Mouse (Mus musculus) stomach, embryonic 16.5 days (tissue): ENCODE data around the gene Psmd3. TPM values are rescaled to one million over a fixed set of nuclear protein-coding genes. Genes with fewer than 3 reads are reported as not detected.
A peak's percentile ranks its signal among the peaks of the same experiment; 100 is the strongest.

ENCODE experiments used
- ATAC-seq: fragments of 200-750 bp; cut with Nextera tagmentation; 2 replicates; pipeline ENCODE4 v1.8.0; 2017; ENCODE audit warnings: moderate number of reproducible peaks, moderate TSS enrichment; ENCODE audit not compliant: insufficient read depth, low FRiP score
- H3K27ac ChIP-seq: fragments of 300-500 bp; sonication (generic); 2 replicates; pipeline ENCODE4 v1.5.1; 2014; ENCODE audit warnings: low read length
- H3K27me3 ChIP-seq: fragments of 300-500 bp; sonication (generic); 2 replicates; pipeline ENCODE4 v1.6.1; 2014; ENCODE audit warnings: low read length, control low read depth, mixed read lengths; ENCODE audit not compliant: control insufficient read depth, insufficient read depth
- H3K36me3 ChIP-seq: fragments of 300-500 bp; sonication (generic); 2 replicates; pipeline ENCODE4 v1.6.1; 2014; ENCODE audit warnings: low read length; ENCODE audit not compliant: control insufficient read depth, insufficient read depth
- H3K4me1 ChIP-seq: fragments of 300-500 bp; sonication (generic); 2 replicates; pipeline ENCODE4 v1.6.1; 2014; ENCODE audit warnings: low read length, control low read depth, mixed read lengths; ENCODE audit not compliant: control insufficient read depth, insufficient read depth
- H3K4me2 ChIP-seq: fragments of 300-500 bp; sonication (generic); 2 replicates; pipeline ENCODE4 v1.6.1; 2014; ENCODE audit warnings: low read depth, low read length, mixed read lengths
- H3K4me3 ChIP-seq: fragments of 300-500 bp; sonication (generic); replicated peaks from 2 replicates; pipeline ENCODE4 v1.5.1; 2014; ENCODE audit warnings: mild to moderate bottlenecking, low read length
- H3K9ac ChIP-seq: fragments of 300-500 bp; sonication (generic); 2 replicates; pipeline ENCODE4 v1.6.1; 2014; ENCODE audit warnings: low read length
- H3K9me3 ChIP-seq: fragments of 300-500 bp; sonication (generic); replicated peaks from 2 replicates; pipeline ENCODE4 v1.6.1; 2016; ENCODE audit warnings: low read length, control low read depth; ENCODE audit not compliant: control insufficient read depth
- WGBS: fragments of 180-500 bp; shearing (Covaris S2); extraction: QIAGEN DNeasy Blood & Tissue Kit; methylation state at CpG from one replicate; pipeline ENCODE4 v1.1.7; 2014; 5-methylcytosine and 5-hydroxymethylcytosine counted together
- polyA plus RNA-seq: library from polyadenylated mRNA; unstranded; fragments of >200 nt; fragmentation: Nextera tagmentation; extraction: Ambion mirVana; gene quantifications from 2 replicates; pipeline ENCODE4 v1.2.1, GENCODE M21; 2015

The Psmd3 gene
- polyA plus RNA-seq, 1 experiment from 2014 or later: 157 TPM

DNA sequence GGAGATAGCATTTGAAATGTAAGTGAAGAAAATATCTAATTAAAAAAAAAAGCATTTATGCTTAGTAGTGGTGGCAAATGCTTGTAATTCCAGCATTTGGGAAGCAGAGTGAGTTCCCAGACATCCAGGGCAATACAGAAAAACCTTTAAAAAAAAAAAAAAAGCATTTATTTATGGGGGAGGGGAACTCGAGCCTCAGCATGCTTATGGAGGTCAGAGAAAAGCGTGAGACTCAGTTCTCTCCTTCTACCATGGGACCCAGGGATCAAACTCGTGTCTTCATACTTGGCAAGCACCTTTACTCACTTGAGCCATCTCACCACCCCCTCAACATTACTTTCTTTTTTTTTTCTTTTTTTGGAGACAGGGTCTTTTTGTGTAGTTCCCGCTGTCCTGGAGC is 1.2 kb upstream of the Psmd3 start:
- Histone ChIP-seq H3K36me3 (peaks cover 4% of the 10 kb centered on the region; the same call in 1 of the 2 replicates), H3K4me3 (no peak overlapping the region)
- 73% methylated on average over 4 of the region's 4 CpGs for WGBS

GRCm38 (mm10) chr11:98682811-98683210 is 457 bp downstream of the Psmd3 start:
- peak overlapping the region; percentile 96 for H3K4me3 ChIP-seq
- peak overlapping the region; percentile 86 for H3K4me2 ChIP-seq
- no peaks in the 10 kb centered on the region for H3K27me3 ChIP-seq
- H3K4me1 ChIP-seq: peaks cover 12% of the 10 kb centered on the region
- no peaks in the 10 kb centered on the region for H3K9me3 ChIP-seq
- no peak; the same call in 1 of the 2 replicates for ATAC-seq
- peak overlapping the region; percentile 97 for H3K9ac ChIP-seq
- peaks cover 15% of the 10 kb centered on the region for H3K36me3 ChIP-seq
- H3K27ac ChIP-seq: peak overlapping the region; percentile 80
- 1% methylated on average over 23 of the region's 23 CpGs for WGBS

More for the DNA sequence above, 1.2 kb upstream of the Psmd3 start:
- Histone ChIP-seq H3K9me3 (no peaks in the 10 kb centered on the region), H3K4me2 (no peak overlapping the region), H3K4me1 (peaks cover 12% of the 10 kb centered on the region), H3K9ac (no peak overlapping the region), H3K27me3 (no peaks in the 10 kb centered on the region), H3K27ac (no peak overlapping the region)
- ATAC-seq: no peak

DNA sequence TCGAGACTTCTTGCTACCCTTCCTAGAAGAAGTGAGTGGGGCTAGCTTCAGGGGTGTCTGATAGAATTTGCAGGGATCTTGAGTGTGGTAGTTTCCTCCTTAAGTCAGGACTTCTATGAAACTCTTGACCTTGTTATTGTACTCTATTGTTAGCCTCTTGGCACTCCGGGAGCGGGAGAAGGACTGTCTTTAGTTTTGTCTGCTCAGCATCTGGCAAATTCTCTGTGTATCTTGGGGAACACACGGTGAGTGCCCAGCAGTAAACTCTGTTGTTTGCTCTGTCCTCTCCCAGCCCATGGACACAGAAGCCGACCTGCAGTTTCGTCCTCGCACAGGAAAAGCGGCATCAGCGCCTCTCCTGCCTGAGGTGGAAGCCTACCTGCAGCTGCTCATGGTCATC is 3.3 kb downstream of the Psmd3 start:
- H3K9ac ChIP-seq: no peak overlapping the region
- no peaks in the 10 kb centered on the region for H3K9me3 ChIP-seq
- ATAC-seq: no peak
- peaks cover 26% of the 10 kb centered on the region for H3K36me3 ChIP-seq
- peaks cover 12% of the 10 kb centered on the region for H3K4me1 ChIP-seq
- H3K27me3 ChIP-seq: no peaks in the 10 kb centered on the region
- WGBS: 88% methylated on average over 9 of the region's 9 CpGs
- no peak overlapping the region for H3K4me2 ChIP-seq
- H3K27ac ChIP-seq: no peak overlapping the region
- no peak overlapping the region for H3K4me3 ChIP-seq

- H3K9me3 ChIP-seq: no peaks in the 10 kb centered on the region
- no peak for ATAC-seq
- H3K36me3 ChIP-seq: peaks cover 40% of the 10 kb centered on the region
- H3K27me3 ChIP-seq: no peaks in the 10 kb centered on the region
- peaks cover 9% of the 10 kb centered on the region for H3K4me1 ChIP-seq
- no peak overlapping the region for H3K4me3 ChIP-seq
- WGBS: 73% methylated on average over 4 of the region's 4 CpGs
- no peak overlapping the region for H3K4me2 ChIP-seq
- H3K27ac ChIP-seq: no peak overlapping the region
- no peak overlapping the region for H3K9ac ChIP-seq
Measured at GRCm38 (mm10) chr11:98686976-98687375, 4.6 kb downstream of the Psmd3 start.

GRCm38 (mm10) chr11:98688009-98688408 is 5.7 kb downstream of the Psmd3 start:
- ATAC-seq: 0 out of 2 replicates have a peak, but pooled peaks have one; percentile 41
- Histone ChIP-seq H3K4me3 (no peak overlapping the region), H3K4me2 (no peak overlapping the region), H3K4me1 (peaks cover 9% of the 10 kb centered on the region), H3K9me3 (no peaks in the 10 kb centered on the region), H3K27me3 (no peaks in the 10 kb centered on the region), H3K9ac (no peak overlapping the region), H3K36me3 (peaks cover 46% of the 10 kb centered on the region), H3K27ac (no peak overlapping the region)
- 78% methylated on average over 8 of the region's 8 CpGs for WGBS

GRCm38 (mm10) chr11:98693201-98693600 is 10.8 kb downstream of the Psmd3 start:
- Histone ChIP-seq H3K9ac (no peak overlapping the region), H3K4me3 (no peak overlapping the region), H3K36me3 (peaks cover 49% of the 10 kb centered on the region), H3K27me3 (no peaks in the 10 kb centered on the region), H3K9me3 (no peaks in the 10 kb centered on the region), H3K4me1 (no peaks in the 10 kb centered on the region), H3K4me2 (no peak overlapping the region), H3K27ac (no peak overlapping the region)
- ATAC-seq: no peak
- WGBS: 65% methylated on average over 13 of the region's 13 CpGs

DNA sequence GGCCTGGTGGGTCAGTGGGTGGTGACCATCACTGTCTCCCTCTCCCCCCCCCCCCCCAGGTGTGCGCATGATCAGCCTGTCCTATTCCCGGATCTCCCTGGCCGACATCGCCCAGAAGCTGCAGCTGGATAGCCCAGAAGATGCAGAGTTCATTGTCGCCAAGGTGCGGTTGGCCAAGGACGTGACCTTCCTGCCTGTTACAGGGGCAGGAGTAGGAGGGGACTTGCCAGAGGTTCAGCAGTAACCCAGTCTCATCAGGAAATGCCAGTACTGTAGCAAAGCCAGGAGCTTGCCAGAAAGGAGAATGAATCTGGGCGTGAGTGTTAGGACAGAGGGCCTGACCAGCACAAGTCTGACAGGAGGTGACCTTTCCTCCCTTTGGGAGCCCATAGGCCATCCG is 11.4 kb downstream of the Psmd3 start:
- Histone ChIP-seq H3K27ac (no peak overlapping the region), H3K4me1 (no peaks in the 10 kb centered on the region), H3K27me3 (no peaks in the 10 kb centered on the region), H3K36me3 (peaks cover 49% of the 10 kb centered on the region), H3K9me3 (no peaks in the 10 kb centered on the region), H3K4me2 (no peak overlapping the region), H3K4me3 (no peak overlapping the region), H3K9ac (no peak overlapping the region)
- no peak for ATAC-seq
- WGBS: 89% methylated on average over 9 of the region's 9 CpGs

DNA sequence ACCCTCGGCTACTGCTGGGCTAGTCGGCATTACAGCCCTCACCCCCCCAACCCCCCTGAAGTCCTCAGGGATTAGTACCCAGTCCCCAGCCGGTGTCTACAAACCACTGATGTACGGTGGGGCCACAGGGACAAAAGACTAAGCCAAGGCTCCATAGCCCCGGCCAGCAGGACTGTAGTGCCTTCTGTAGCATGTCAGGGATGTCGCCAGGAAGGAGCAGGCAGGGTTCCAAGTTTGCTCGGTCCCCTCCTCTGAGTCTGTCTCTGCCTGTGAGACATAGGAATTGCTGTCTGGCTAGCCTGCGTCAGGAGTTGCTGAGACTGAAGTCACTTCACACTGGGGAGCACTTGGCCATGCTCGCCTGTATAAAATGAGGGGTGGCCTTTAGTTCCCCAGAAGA is 11.9 kb downstream of the Psmd3 start:
- Histone ChIP-seq H3K27ac (no peak overlapping the region), H3K4me1 (no peaks in the 10 kb centered on the region), H3K4me2 (no peak overlapping the region), H3K36me3 (peaks cover 49% of the 10 kb centered on the region), H3K9ac (no peak overlapping the region), H3K27me3 (no peaks in the 10 kb centered on the region), H3K4me3 (no peak overlapping the region), H3K9me3 (no peaks in the 10 kb centered on the region)
- ATAC-seq: no peak
- WGBS: 78% methylated on average over 9 of the region's 9 CpGs

DNA sequence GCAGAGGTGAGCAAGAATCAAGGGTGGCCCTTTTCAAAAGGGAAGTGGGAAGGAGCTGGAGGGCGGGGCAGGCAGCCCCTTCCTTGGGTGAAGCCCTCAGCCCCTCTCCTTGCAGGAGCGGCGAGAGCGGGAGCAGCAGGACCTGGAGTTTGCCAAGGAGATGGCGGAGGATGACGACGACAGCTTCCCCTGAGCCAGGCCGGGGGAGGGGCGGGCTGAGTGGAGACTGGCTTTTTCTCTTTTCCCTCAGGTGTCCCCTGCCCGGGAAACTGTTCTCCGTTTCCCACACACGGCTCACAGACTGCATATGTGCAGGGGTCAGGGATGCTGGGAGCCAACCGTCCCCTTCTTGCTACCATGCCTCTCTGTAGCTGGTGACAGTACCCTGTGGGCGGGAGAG is 13.1 kb downstream of the Psmd3 start:
- H3K36me3 ChIP-seq: peaks cover 40% of the 10 kb centered on the region
- 68% methylated on average over 14 of the region's 14 CpGs for WGBS
- no peaks in the 10 kb centered on the region for H3K4me1 ChIP-seq
- no peak for ATAC-seq
- H3K27ac ChIP-seq: no peak overlapping the region
- H3K4me3 ChIP-seq: no peak overlapping the region
- no peak overlapping the region for H3K4me2 ChIP-seq
- H3K9me3 ChIP-seq: no peaks in the 10 kb centered on the region
- no peak overlapping the region for H3K9ac ChIP-seq
- no peaks in the 10 kb centered on the region for H3K27me3 ChIP-seq
